Mouse (Mus musculus) CH12.LX (cell line): ENCODE measurements around the gene Rims1. TPM values are rescaled to one million over a fixed set of nuclear protein-coding genes. Genes with fewer than 3 reads are reported as not detected.

ENCODE experiments used
- DNase-seq: peaks from one replicate; pipeline ENCODE4 v3.0.0-alpha.2; 2013; ENCODE audit errors: extremely low read depth
- H3K27ac ChIP-seq: 2 replicates; pipeline ENCODE4 v1.5.1; 2012; ENCODE audit warnings: low read depth, mild to moderate bottlenecking, control low read depth, moderate library complexity; ENCODE audit not compliant: insufficient read depth
- H3K27me3 ChIP-seq: replicated peaks from 2 replicates; pipeline ENCODE3; 2012; ENCODE audit warnings: inconsistent platforms
- H3K36me3 ChIP-seq, 2 experiments: replicated peaks in 1 of 2; 2 replicates each; pipeline versions ENCODE3 to v1.6.1; 2012; ENCODE audit warnings: inconsistent platforms in 1 of 2, low read length in 1 of 2, mild to moderate bottlenecking in 1 of 2, mixed read lengths in 1 of 2, moderate library complexity in 1 of 2; ENCODE audit not compliant: control insufficient read depth in 1 of 2, insufficient read depth in 1 of 2
- H3K4me1 ChIP-seq, 2 experiments: 2 replicates each; pipeline ENCODE4 v1.6.1; 2012; ENCODE audit warnings: inconsistent platforms in 1 of 2, moderate library complexity in 1 of 2; ENCODE audit not compliant: insufficient read depth in 2 of 2, control insufficient read depth in 1 of 2
- H3K4me2 ChIP-seq: 2 replicates; pipeline ENCODE4 v1.6.1; 2012; ENCODE audit warnings: low read depth, mild to moderate bottlenecking, control low read depth; ENCODE audit not compliant: poor library complexity, insufficient read depth, severe bottlenecking
- H3K4me3 ChIP-seq, 3 experiments: fragments of 150-350 bp in 1 of 3; sonication (generic) in 1 of 3; replicated peaks in 1 of 3; 2 replicates each; pipeline versions ENCODE3 to v1.5.1; 2011 to 2012; ENCODE audit warnings: low read depth in 2 of 3, low read length in 2 of 3, mild to moderate bottlenecking in 2 of 3, moderate library complexity in 2 of 3, control low read depth in 1 of 3, improper control_type of control experiment in 1 of 3, inconsistent platforms in 1 of 3, mixed read lengths in 1 of 3; ENCODE audit not compliant: poor library complexity in 1 of 3
- H3K79me2 ChIP-seq: replicated peaks from 2 replicates; pipeline ENCODE4 v1.6.1; 2012; ENCODE audit warnings: mild to moderate bottlenecking, moderate library complexity; ENCODE audit not compliant: control insufficient read depth, poor library complexity, insufficient read depth, severe bottlenecking; ENCODE audit errors: extremely low read depth
- H3K9ac ChIP-seq: 2 replicates; pipeline ENCODE4 v1.6.1; 2012; ENCODE audit warnings: low read depth, mild to moderate bottlenecking, control low read depth, moderate library complexity; ENCODE audit not compliant: insufficient read depth
- H3K9me3 ChIP-seq: replicated peaks from 2 replicates; pipeline ENCODE3; 2012; ENCODE audit warnings: low read length, inconsistent platforms, mixed read lengths
- BHLHE40 ChIP-seq: IDR thresholded peaks from 2 replicates; pipeline ENCODE4 v1.6.1; 2011; ENCODE audit warnings: mild to moderate bottlenecking, low read depth, low read length, improper control_type of control experiment
- CHD1 ChIP-seq: IDR thresholded peaks from 2 replicates; pipeline ENCODE4 v1.6.1; 2012; ENCODE audit warnings: low read depth, low read length, improper control_type of control experiment, inconsistent platforms
- CHD2 ChIP-seq: IDR thresholded peaks from 2 replicates; pipeline ENCODE4 v1.6.1; 2011; ENCODE audit warnings: low read length, improper control_type of control experiment
- CTCF ChIP-seq, 2 experiments: IDR thresholded peaks in 1 of 2; conservative IDR thresholded peaks in 1 of 2; 2 replicates each; pipeline ENCODE4 v1.5.1; 2011 to 2012; ENCODE audit warnings: low read depth in 2 of 2, low read length in 2 of 2, improper control_type of control experiment in 1 of 2, inconsistent platforms in 1 of 2, mild to moderate bottlenecking in 1 of 2, moderate library complexity in 1 of 2
- E2F4 ChIP-seq: IDR thresholded peaks from 2 replicates; pipeline ENCODE4 v1.6.1; 2011; ENCODE audit warnings: low read depth, low read length, improper control_type of control experiment; ENCODE audit not compliant: insufficient replicate concordance
- ELF1 ChIP-seq: IDR thresholded peaks from 2 replicates; pipeline ENCODE4 v1.6.1; 2014; ENCODE audit warnings: low read depth, mild to moderate bottlenecking, inconsistent platforms, low read length, improper control_type of control experiment
- EP300 ChIP-seq: IDR thresholded peaks from 2 replicates; pipeline ENCODE4 v1.6.1; 2011; ENCODE audit warnings: low read length, improper control_type of control experiment
- ETS1 ChIP-seq: conservative IDR thresholded peaks from 2 replicates; pipeline ENCODE4 v1.6.1; 2012; ENCODE audit warnings: low read depth, mild to moderate bottlenecking, inconsistent platforms, low read length, improper control_type of control experiment, moderate library complexity
- GABPA ChIP-seq: IDR thresholded peaks from 2 replicates; pipeline ENCODE4 v1.6.1; 2012; ENCODE audit warnings: low read depth, low read length, improper control_type of control experiment, inconsistent platforms; ENCODE audit not compliant: insufficient replicate concordance
- HCFC1 ChIP-seq: IDR thresholded peaks from 2 replicates; pipeline ENCODE4 v1.6.1; 2012; ENCODE audit warnings: low read depth, mild to moderate bottlenecking, inconsistent platforms, low read length, improper control_type of control experiment
- JUN ChIP-seq: IDR thresholded peaks from 2 replicates; pipeline ENCODE4 v1.6.1; 2011; ENCODE audit warnings: low read depth, mild to moderate bottlenecking, low read length, improper control_type of control experiment, moderate library complexity; ENCODE audit not compliant: insufficient read depth
- JUND ChIP-seq: conservative IDR thresholded peaks from 2 replicates; pipeline ENCODE4 v1.6.1; 2011; ENCODE audit warnings: low read depth, low read length, improper control_type of control experiment
- MAFK ChIP-seq: IDR thresholded peaks from 2 replicates; pipeline ENCODE4 v1.6.1; 2011; ENCODE audit warnings: low read length, improper control_type of control experiment; ENCODE audit not compliant: insufficient replicate concordance
- MAZ ChIP-seq: IDR thresholded peaks from 2 replicates; pipeline ENCODE4 v1.6.1; 2012; ENCODE audit warnings: low read depth, mild to moderate bottlenecking, inconsistent platforms, low read length, improper control_type of control experiment, moderate library complexity
- MEF2A ChIP-seq: IDR thresholded peaks from 2 replicates; pipeline ENCODE4 v1.6.1; 2014; ENCODE audit warnings: low read depth, mild to moderate bottlenecking, inconsistent platforms, low read length, improper control_type of control experiment, borderline replicate concordance
- MXI1 ChIP-seq: IDR thresholded peaks from 2 replicates; pipeline ENCODE4 v1.6.1; 2011; ENCODE audit warnings: mild to moderate bottlenecking, low read depth, low read length, improper control_type of control experiment
- MYC ChIP-seq: IDR thresholded peaks from 2 replicates; pipeline ENCODE4 v1.6.1; 2011; ENCODE audit warnings: low read depth, mild to moderate bottlenecking, improper control_type of control experiment, low read length
- NELFE ChIP-seq: IDR thresholded peaks from 2 replicates; pipeline ENCODE4 v1.6.1; 2011; ENCODE audit warnings: low read depth, low read length, improper control_type of control experiment
- NRF1 ChIP-seq: IDR thresholded peaks from 2 replicates; pipeline ENCODE4 v1.6.1; 2014; ENCODE audit warnings: low read depth, mild to moderate bottlenecking, inconsistent platforms, low read length, improper control_type of control experiment, moderate library complexity
- PAX5 ChIP-seq: IDR thresholded peaks from 2 replicates; pipeline ENCODE4 v1.6.1; 2012; ENCODE audit warnings: low read length, inconsistent platforms, mixed read lengths
- POLR2A ChIP-seq: IDR thresholded peaks from 2 replicates; pipeline ENCODE4 v1.6.1; 2011; ENCODE audit warnings: low read depth, mild to moderate bottlenecking, improper control_type of control experiment, low read length
- POLR2AphosphoS2 ChIP-seq: IDR thresholded peaks from 2 replicates; pipeline ENCODE4 v1.6.1; 2011; ENCODE audit warnings: low read depth, low read length, improper control_type of control experiment
- RAD21 ChIP-seq: IDR thresholded peaks from 2 replicates; pipeline ENCODE4 v1.6.1; 2011; ENCODE audit warnings: low read depth, mild to moderate bottlenecking, low read length, improper control_type of control experiment, moderate library complexity
- RCOR1 ChIP-seq: conservative IDR thresholded peaks from 2 replicates; pipeline ENCODE4 v1.6.1; 2012; ENCODE audit warnings: low read depth, mild to moderate bottlenecking, inconsistent platforms, low read length, improper control_type of control experiment
- TBP ChIP-seq: conservative IDR thresholded peaks from 2 replicates; pipeline ENCODE4 v1.6.1; 2011; ENCODE audit warnings: low read depth, low read length, improper control_type of control experiment
- UBTF ChIP-seq: IDR thresholded peaks from 2 replicates; pipeline ENCODE4 v1.6.1; 2012; ENCODE audit warnings: low read depth, mild to moderate bottlenecking, inconsistent platforms, low read length, improper control_type of control experiment, moderate library complexity
- USF1 ChIP-seq: IDR thresholded peaks from 2 replicates; pipeline ENCODE4 v1.6.1; 2014; ENCODE audit warnings: low read depth, mild to moderate bottlenecking, inconsistent platforms, low read length, improper control_type of control experiment
- ZC3H11A ChIP-seq: IDR thresholded peaks from 2 replicates; pipeline ENCODE4 v1.6.1; 2012; ENCODE audit warnings: low read depth, mild to moderate bottlenecking, inconsistent platforms, low read length, improper control_type of control experiment
- ZKSCAN1 ChIP-seq: IDR thresholded peaks from 2 replicates; pipeline ENCODE4 v1.6.1; 2012; ENCODE audit warnings: low read depth, inconsistent platforms, low read length, improper control_type of control experiment, borderline replicate concordance
- ZNF384 ChIP-seq: IDR thresholded peaks from 2 replicates; pipeline ENCODE4 v1.6.1; 2012; ENCODE audit warnings: low read depth, low read length, improper control_type of control experiment, inconsistent platforms
- dilution Hi-C: fragments of 300-500 bp; cut with MboI; formaldehyde crosslinking; loops from 2 replicates; pipeline ENCODE4 v1.14.3; 2020; ENCODE audit warnings: low sequenced_read_pairs; ENCODE audit not compliant: extremely low pct_unique_long_range_greater_than_20kb, extremely low pct_ligation_motif_present
- in situ Hi-C: fragments of 300-500 bp; cut with MboI; formaldehyde crosslinking; loops from 3 replicates; pipeline ENCODE4 v1.14.3; 2019; ENCODE audit warnings: low sequenced_read_pairs, low pct_ligation_motif_present, low pct_unique_long_range_greater_than_20kb, mixed read lengths
- polyA plus RNA-seq: library from polyadenylated mRNA; unstranded; fragments of >175 nt; gene quantifications from 2 replicates; pipeline ENCODE4 v1.2.1, GENCODE M21; 2012; ENCODE audit warnings: low read depth; ENCODE audit not compliant: insufficient read length
- total RNA-seq, 2 experiments: library from RNA; depleted of rRNA; stranded (reverse); fragments of 300-350 nt in 1 of 2; fragments of >200 nt in 1 of 2; gene quantifications; 2 replicates each; pipeline ENCODE4 v1.2.3; 2012 to 2014

Rims1 gene
- total and polyA plus RNA-seq, 3 experiments, result not detected

- Histone ChIP-seq H3K4me1 (no peaks in the 10 kb centered on the region), H3K27me3 (no peaks in the 10 kb centered on the region), H3K36me3 (no peaks in the 10 kb centered on the region), H3K79me2 (no peaks in the 10 kb centered on the region), H3K4me3 (no peak overlapping the region), H3K27ac (no peak overlapping the region), H3K4me2 (no peak overlapping the region), H3K9me3 (no peaks in the 10 kb centered on the region), H3K9ac (no peak overlapping the region)
- in situ Hi-C loops (no loop called here), dilution Hi-C loops (no loop called here)
- no peak for TF ChIP-seq CTCF (conservative IDR thresholded peaks at IDR 0.05 in 1 of 2, IDR thresholded peaks at IDR 0.05 in 1 of 2; ENCODE audit: low read depth in 2 of 2, low read length in 2 of 2)
- TF ChIP-seq TBP, result no peak
- TF ChIP-seq JUN, result no peak
- TF ChIP-seq NRF1, result no peak
- TF ChIP-seq MXI1, result no peak
- no peak for TF ChIP-seq NELFE
- no peak for TF ChIP-seq MEF2A
- TF ChIP-seq JUND, result no peak
- no peak for TF ChIP-seq HCFC1
- TF ChIP-seq RAD21, result no peak
- TF ChIP-seq ELF1, result no peak
- TF ChIP-seq ZKSCAN1, result no peak
- no peak for TF ChIP-seq RCOR1
- TF ChIP-seq POLR2A, result no peak
- no peak for TF ChIP-seq GABPA
- no peak for DNase-seq
Measured at GRCm38 (mm10) chr1:22467033-22467432, 338.8 kb downstream of the Rims1 start.

GRCm38 (mm10) chr1:22466597-22466996 is 339.2 kb downstream of the Rims1 start:
- in situ Hi-C loops, result no loop called here
- Histone ChIP-seq H3K4me2 (no peak overlapping the region), H3K79me2 (no peaks in the 10 kb centered on the region), H3K4me3 (no peak overlapping the region), H3K36me3 (no peaks in the 10 kb centered on the region), H3K27ac (no peak overlapping the region)
- DNase-seq, result no peak
- dilution Hi-C loops, result no loop called here
- TF ChIP-seq ETS1 (no peak), ZNF384 (no peak), MAFK (no peak), MAZ (no peak), POLR2A (no peak), MEF2A (no peak), CHD1 (no peak), MYC (no peak), POLR2AphosphoS2 (no peak), PAX5 (no peak), RCOR1 (no peak), USF1 (no peak), CTCF (conservative IDR thresholded peaks at IDR 0.05 in 1 of 2, IDR thresholded peaks at IDR 0.05 in 1 of 2; ENCODE audit: low read depth in 2 of 2, low read length in 2 of 2) (no peak), BHLHE40 (no peak), EP300 (no peak), NELFE (no peak), CHD2 (no peak), UBTF (no peak), ZC3H11A (no peak), E2F4 (no peak)
- TF ChIP-seq, all 38 proteins: peak for 0
- Histone ChIP-seq H3K4me1 (no peaks in the 10 kb centered on the region), H3K9ac (no peak overlapping the region), H3K27me3 (no peaks in the 10 kb centered on the region), H3K9me3 (no peaks in the 10 kb centered on the region)
